Mouse (Mus musculus) megakaryocyte, embryonic 14.5 days (primary cell): ENCODE results near the gene Kyat1. TPM values are rescaled to one million over a fixed set of nuclear protein-coding genes. Genes with fewer than 3 reads are reported as not detected.

Experiments
- H3K27me3 ChIP-seq: replicated peaks from 2 replicates; pipeline ENCODE3; 2012; ENCODE audit warnings: inconsistent platforms
- H3K36me3 ChIP-seq: replicated peaks from 2 replicates; pipeline ENCODE3; 2012; ENCODE audit warnings: low read length, inconsistent platforms, mixed read lengths
- H3K4me1 ChIP-seq: 2 replicates; pipeline ENCODE4 v1.6.1; 2012; ENCODE audit warnings: inconsistent platforms
- H3K4me3 ChIP-seq: replicated peaks from 2 replicates; pipeline ENCODE3; 2012; ENCODE audit warnings: moderate library complexity, mild to moderate bottlenecking, inconsistent platforms
- H3K9me3 ChIP-seq: 2 replicates; pipeline ENCODE4 v1.6.1; 2012; ENCODE audit warnings: inconsistent platforms
- FLI1 ChIP-seq: IDR thresholded peaks from 2 replicates; pipeline ENCODE4 v1.6.1; 2012; ENCODE audit warnings: low read length, inconsistent platforms, mixed read lengths
- GATA1 ChIP-seq: IDR thresholded peaks from 3 replicates; pipeline ENCODE4 v1.6.1; 2012; ENCODE audit warnings: mixed read lengths, low read length, inconsistent platforms, borderline replicate concordance
- polyA plus RNA-seq: library from polyadenylated mRNA; stranded (reverse); fragments of >175 nt; gene quantifications from 2 replicates; pipeline ENCODE4 v1.2.3, GENCODE M21; 2012; ENCODE audit warnings: low replicate concordance; ENCODE audit not compliant: insufficient read depth

Kyat1 gene
- polyA plus RNA-seq, result 7.7 TPM in 1 of 2 replicates, not detected in the other

GRCm38 (mm10) chr2:30205629-30206357 lies at the start of gene Kyat1:
Kyat1 (minus strand) TSS chr2:30205847.
- H3K4me3 ChIP-seq, result peak within 1 kb of the TSS; percentile 98
- TF ChIP-seq GATA1 (no peak), FLI1 (peak; percentile 21; the same call in 1 of the 2 replicates)
- no peaks in the 10 kb centered on the region for H3K36me3 ChIP-seq
- no peaks in the 10 kb centered on the region for H3K9me3 ChIP-seq
- peaks cover 15% of the 10 kb centered on the region for H3K27me3 ChIP-seq
- H3K4me1 ChIP-seq, result peaks cover 54% of the 10 kb centered on the region

GRCm38 (mm10) chr2:30253809-30254208 lies 48.2 kb upstream of the Kyat1 start:
- Histone ChIP-seq H3K4me3 (peak overlapping the region; percentile 28), H3K27me3 (no peaks in the 10 kb centered on the region), H3K9me3 (no peaks in the 10 kb centered on the region), H3K36me3 (peaks cover 98% of the 10 kb centered on the region), H3K4me1 (peaks cover 95% of the 10 kb centered on the region)
- TF ChIP-seq FLI1 (no peak), GATA1 (no peak)

- H3K4me1 ChIP-seq, result peaks cover 90% of the 10 kb centered on the region
- peaks cover 98% of the 10 kb centered on the region for H3K36me3 ChIP-seq
- TF ChIP-seq GATA1 (no peak), FLI1 (no peak)
These were observed 46.9 kb upstream of the Kyat1 start for GRCm38 (mm10) chr2:30252521-30252920.

GRCm38 (mm10) chr2:30251417-30252104 lies 45.9 kb upstream of the Kyat1 start:
- H3K9me3 ChIP-seq, result no peaks in the 10 kb centered on the region
- peaks cover 87% of the 10 kb centered on the region for H3K4me1 ChIP-seq
- no peaks in the 10 kb centered on the region for H3K27me3 ChIP-seq
- no peak for TF ChIP-seq GATA1
- no peak for TF ChIP-seq FLI1
- peaks cover 95% of the 10 kb centered on the region for H3K36me3 ChIP-seq
- H3K4me3 ChIP-seq, result peak overlapping the region; percentile 44

More at GRCm38 (mm10) chr2:30252521-30252920, 46.9 kb upstream of the Kyat1 start:
- no peak overlapping the region for H3K4me3 ChIP-seq
- no peaks in the 10 kb centered on the region for H3K27me3 ChIP-seq
- no peaks in the 10 kb centered on the region for H3K9me3 ChIP-seq

DNA sequence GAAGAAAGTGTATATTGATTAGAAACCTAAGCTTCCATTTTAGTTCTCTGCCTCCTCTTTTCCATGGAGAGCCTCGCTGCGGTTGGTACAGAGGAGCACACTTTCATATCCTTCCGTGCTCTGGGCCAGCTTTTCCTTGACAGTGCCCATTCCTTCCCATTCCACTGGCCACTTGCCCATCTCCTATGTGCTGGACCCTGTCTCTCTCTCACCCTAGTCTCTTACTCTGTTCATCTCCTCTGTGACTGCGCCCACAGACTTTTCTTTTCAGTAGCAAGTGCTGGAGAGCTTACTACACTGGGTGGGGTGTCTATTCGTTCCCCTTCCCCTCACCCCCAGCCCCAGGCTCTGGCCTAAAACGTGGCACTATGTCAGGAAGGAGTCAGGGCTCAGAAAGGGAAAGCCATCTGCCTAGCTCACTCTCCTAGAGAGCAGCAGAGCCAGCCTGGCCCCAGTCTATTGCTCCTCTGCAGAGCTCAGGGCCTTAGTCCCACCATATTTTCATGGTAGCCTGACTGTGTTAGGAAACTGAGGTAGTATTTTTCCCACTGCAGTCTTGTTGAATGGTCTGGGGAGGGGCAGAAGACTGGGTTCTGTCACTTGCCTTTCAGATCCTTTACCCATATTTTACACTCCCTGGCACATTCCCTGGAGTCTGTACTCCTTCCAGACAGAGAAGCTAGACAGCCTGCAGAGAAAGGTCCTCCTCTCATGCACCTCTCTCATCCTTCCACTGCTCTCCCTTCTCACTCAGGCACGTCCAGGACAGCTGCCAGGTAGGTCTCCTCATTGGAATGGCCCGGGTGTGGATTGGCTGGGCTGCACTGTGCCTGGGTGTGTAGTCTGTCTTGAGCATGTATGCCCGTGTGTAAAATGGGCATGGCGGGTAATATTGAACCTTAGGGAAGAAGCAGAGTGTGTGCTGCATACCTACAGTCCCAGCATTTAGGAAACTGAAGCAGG lies 44.8 kb upstream of the Kyat1 start:
- Histone ChIP-seq H3K36me3 (peaks cover 95% of the 10 kb centered on the region), H3K4me3 (peak overlapping the region; percentile 7)
- TF ChIP-seq FLI1 (no peak), GATA1 (no peak)

GRCm38 (mm10) chr2:30249182-30249581 lies 43.5 kb upstream of the Kyat1 start:
- Histone ChIP-seq H3K36me3 (peaks cover 94% of the 10 kb centered on the region), H3K4me3 (no peak overlapping the region), H3K4me1 (peaks cover 89% of the 10 kb centered on the region), H3K9me3 (no peaks in the 10 kb centered on the region), H3K27me3 (no peaks in the 10 kb centered on the region)
- TF ChIP-seq GATA1 (no peak), FLI1 (no peak)

More for the DNA sequence above, 44.8 kb upstream of the Kyat1 start:
- Histone ChIP-seq H3K4me1 (peaks cover 87% of the 10 kb centered on the region), H3K27me3 (no peaks in the 10 kb centered on the region), H3K9me3 (no peaks in the 10 kb centered on the region)

GRCm38 (mm10) chr2:30247681-30248080 lies 42.0 kb upstream of the Kyat1 start:
- no peak for TF ChIP-seq FLI1
- TF ChIP-seq GATA1, result no peak
- Histone ChIP-seq H3K36me3 (peaks cover 94% of the 10 kb centered on the region), H3K4me3 (no peak overlapping the region), H3K27me3 (no peaks in the 10 kb centered on the region), H3K9me3 (no peaks in the 10 kb centered on the region), H3K4me1 (peaks cover 89% of the 10 kb centered on the region)

GRCm38 (mm10) chr2:30247036-30247435 lies 41.4 kb upstream of the Kyat1 start:
- Histone ChIP-seq H3K4me1 (peaks cover 89% of the 10 kb centered on the region), H3K27me3 (no peaks in the 10 kb centered on the region), H3K4me3 (no peak overlapping the region), H3K9me3 (no peaks in the 10 kb centered on the region), H3K36me3 (peaks cover 93% of the 10 kb centered on the region)
- TF ChIP-seq GATA1, result no peak
- no peak for TF ChIP-seq FLI1

DNA sequence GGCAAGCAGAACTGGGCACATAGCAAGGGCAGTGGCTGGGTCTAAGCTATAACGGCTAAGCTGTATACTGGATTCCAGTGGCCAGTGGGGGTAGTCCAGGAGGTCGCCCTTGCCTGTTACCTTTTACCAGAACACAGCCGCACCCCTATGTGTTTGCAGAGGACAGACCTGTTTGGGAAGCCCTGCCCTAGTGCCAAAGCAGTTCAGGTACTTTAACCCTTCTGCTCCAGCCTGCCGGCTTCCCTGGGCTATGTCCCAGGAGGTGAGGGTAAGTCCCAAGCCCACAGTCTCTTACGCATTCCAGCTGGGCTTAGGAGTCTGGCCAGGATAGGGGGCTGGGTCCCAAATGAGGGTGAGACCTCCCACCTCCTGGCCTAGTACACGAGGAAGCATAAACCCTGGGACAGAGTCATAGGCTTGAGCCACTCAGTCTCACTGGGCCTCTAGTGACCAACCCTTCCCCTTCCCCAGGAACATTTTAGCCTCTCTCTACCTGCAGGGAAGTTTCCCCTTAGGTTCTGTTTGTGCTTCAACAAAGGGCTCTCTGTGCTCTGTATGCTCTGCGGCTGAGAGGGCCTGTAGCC lies 39.0 kb upstream of the Kyat1 start:
- TF ChIP-seq GATA1 (no peak), FLI1 (no peak)
- Histone ChIP-seq H3K27me3 (no peaks in the 10 kb centered on the region), H3K4me3 (no peak overlapping the region), H3K4me1 (peaks cover 91% of the 10 kb centered on the region), H3K9me3 (no peaks in the 10 kb centered on the region), H3K36me3 (peaks cover 93% of the 10 kb centered on the region)
